Mouse (Mus musculus): ENCODE data around the gene Gstp1. TPM values are rescaled to one million over a fixed set of nuclear protein-coding genes. Genes with fewer than 3 reads are reported as not detected.

The Gstp1 gene
- total and polyA plus RNA-seq, 2 experiments from 2014 or later = 266 to 440 TPM

DNA sequence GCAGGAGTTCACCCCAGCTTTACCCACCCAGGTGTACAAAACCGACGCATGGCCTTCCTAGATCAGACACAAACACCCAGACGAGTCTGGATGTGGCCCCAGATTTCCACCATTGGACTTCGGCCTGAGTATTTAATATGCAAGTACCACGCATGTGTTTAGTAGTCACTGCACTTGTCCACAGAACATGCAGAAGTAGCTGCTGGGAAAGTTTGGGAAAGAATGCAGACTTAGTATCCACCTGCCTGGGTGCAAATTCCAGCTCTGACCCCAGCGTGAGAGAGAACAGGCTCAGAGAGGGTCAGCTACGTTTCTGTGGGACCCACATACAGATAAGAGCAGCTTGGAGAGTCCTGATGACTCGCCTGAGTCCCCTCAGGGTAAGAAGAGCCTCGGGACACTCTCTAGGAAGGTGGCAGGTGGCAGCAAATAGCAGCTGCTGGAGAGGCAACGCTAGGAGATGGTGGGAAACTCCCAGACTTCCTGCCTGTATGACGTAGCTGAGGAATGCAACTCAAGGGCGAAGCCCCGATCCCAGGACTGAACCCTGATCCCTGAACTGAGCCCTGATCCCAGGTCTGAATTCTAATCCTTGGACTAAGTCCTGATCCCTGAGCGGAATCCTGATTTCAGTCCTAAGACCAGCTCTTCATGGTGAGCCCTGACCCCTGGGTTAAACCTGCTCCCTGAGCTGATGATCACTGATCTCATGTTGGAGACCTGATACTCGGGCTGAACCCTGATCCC lies 18.3 kb upstream of the Gstp1 start:
- Histone ChIP-seq H3K9ac (replicated peaks; ENCODE audit: low read depth, low read length) (no peak overlapping the region; the same call in 1 of the 2 replicates), H3K4me1 (ENCODE audit: control insufficient read depth, insufficient read depth) (no peaks in the 10 kb centered on the region), H3K9me3 (replicated peaks; ENCODE audit: control insufficient read depth, low read length) (no peaks in the 10 kb centered on the region), H3K27ac (ENCODE audit: low read depth) (no peak overlapping the region), H3K36me3 (replicated peaks; ENCODE audit: control insufficient read depth, insufficient read depth, low read length) (no peaks in the 10 kb centered on the region), H3K27me3 (ENCODE audit: control insufficient read depth, insufficient read depth, low read length) (no peaks in the 10 kb centered on the region), H3K4me3 (ENCODE audit: low read depth, low read length) (no peak overlapping the region), H3K4me2 (ENCODE audit: low read depth, low read length) (no peak overlapping the region)
- WGBS = 47% methylated on average over 15 of the region's 15 CpGs
- DNase-seq (ENCODE audit: low spot score) (no peak), ATAC-seq (ENCODE audit: insufficient read depth, low read depth) (0 out of 2 replicates have a peak, but pooled peaks have one; percentile 3)
- TF ChIP-seq EP300 (IDR thresholded peaks at IDR 0.05; ENCODE audit: low read depth) = no peak
- TF ChIP-seq CTCF (IDR thresholded peaks at IDR 0.05; ENCODE audit: low read depth) = no peak

DNA sequence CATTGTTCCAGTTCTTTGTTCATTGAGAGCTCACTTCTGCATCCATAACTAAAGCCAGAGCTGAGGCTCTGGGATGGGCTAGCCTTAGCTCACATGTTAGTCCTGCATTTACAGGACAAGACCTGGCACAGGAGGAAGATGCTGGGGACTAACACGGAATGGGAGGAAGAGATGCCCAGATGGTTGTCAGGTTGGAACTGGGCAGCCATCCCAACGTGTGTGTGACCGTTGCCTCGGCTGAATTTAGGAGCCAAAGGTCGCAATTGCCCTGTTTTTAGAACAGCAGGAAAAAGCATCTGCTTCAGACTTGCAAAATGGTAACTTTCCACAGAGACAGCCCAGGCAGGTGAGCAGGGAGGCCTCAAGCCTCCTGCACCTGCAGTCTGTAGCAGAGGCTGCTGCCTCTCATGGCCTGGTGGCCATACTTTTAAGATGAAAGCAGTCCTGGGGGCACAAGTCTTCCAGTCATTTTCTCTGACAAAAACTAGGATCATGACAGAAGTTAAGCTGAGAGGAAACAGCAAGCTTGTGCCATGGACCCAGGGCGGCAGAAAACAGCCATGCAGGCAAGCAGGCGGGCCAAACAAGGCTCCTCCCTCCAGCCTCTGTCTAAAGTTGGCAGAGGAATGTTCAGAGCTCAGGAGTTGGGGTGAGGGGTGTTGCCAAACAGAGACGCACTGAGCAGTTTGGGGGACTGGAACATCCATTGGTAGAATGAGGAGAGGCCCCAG lies 17.6 kb upstream of the Gstp1 start:
- H3K9ac ChIP-seq (replicated peaks; ENCODE audit: low read depth, low read length) = no peak overlapping the region
- DNase-seq (ENCODE audit: low spot score) (no peak), ATAC-seq (ENCODE audit: insufficient read depth, low read depth) (no peak)
- no peak for TF ChIP-seq CTCF (IDR thresholded peaks at IDR 0.05; ENCODE audit: low read depth)
- TF ChIP-seq EP300 (IDR thresholded peaks at IDR 0.05; ENCODE audit: low read depth) = no peak
- no peaks in the 10 kb centered on the region for H3K4me1 ChIP-seq (ENCODE audit: control insufficient read depth, insufficient read depth)
- H3K4me2 ChIP-seq (ENCODE audit: low read depth, low read length) = no peak overlapping the region
- H3K36me3 ChIP-seq (replicated peaks; ENCODE audit: control insufficient read depth, insufficient read depth, low read length) = no peaks in the 10 kb centered on the region
- H3K27me3 ChIP-seq (ENCODE audit: control insufficient read depth, insufficient read depth, low read length) = no peaks in the 10 kb centered on the region
- no peak overlapping the region for H3K4me3 ChIP-seq (ENCODE audit: low read depth, low read length)
- 64% methylated on average over 8 of the region's 8 CpGs for WGBS
- no peaks in the 10 kb centered on the region for H3K9me3 ChIP-seq (replicated peaks; ENCODE audit: control insufficient read depth, low read length)
- H3K27ac ChIP-seq (ENCODE audit: low read depth) = no peak overlapping the region

DNA sequence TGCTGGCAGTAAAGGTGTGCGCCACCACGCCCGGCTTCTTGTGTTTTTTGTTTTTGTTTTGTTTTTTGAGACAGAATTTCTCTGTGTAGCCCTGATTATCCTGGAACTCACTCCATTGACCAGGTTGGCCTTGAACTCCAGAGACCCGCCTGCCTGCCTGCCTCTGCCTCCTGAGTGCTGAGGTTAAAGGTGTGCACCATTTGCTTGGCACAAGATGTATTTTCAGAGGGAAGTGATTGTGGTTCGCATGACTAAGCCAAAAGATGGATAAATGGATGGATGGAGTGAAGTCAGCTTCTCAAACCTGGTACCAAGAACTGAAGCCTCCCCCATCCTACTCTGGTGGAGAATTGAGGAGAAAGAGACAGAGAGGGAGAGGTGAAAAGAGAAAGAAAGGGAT lies 16.8 kb upstream of the Gstp1 start:
- no peak for ATAC-seq (ENCODE audit: insufficient read depth, low read depth)
- H3K4me3 ChIP-seq (ENCODE audit: low read depth, low read length) = no peak overlapping the region
- no peaks in the 10 kb centered on the region for H3K27me3 ChIP-seq (ENCODE audit: control insufficient read depth, insufficient read depth, low read length)
- DNase-seq (ENCODE audit: low spot score) = no peak
- no peaks in the 10 kb centered on the region for H3K9me3 ChIP-seq (replicated peaks; ENCODE audit: control insufficient read depth, low read length)
- TF ChIP-seq EP300 (IDR thresholded peaks at IDR 0.05; ENCODE audit: low read depth) (no peak), CTCF (IDR thresholded peaks at IDR 0.05; ENCODE audit: low read depth) (no peak)
- no peaks in the 10 kb centered on the region for H3K36me3 ChIP-seq (replicated peaks; ENCODE audit: control insufficient read depth, insufficient read depth, low read length)
- WGBS = 88% methylated on average over 5 of the region's 5 CpGs
- H3K9ac ChIP-seq (replicated peaks; ENCODE audit: low read depth, low read length) = no peak overlapping the region
- no peak overlapping the region for H3K4me2 ChIP-seq (ENCODE audit: low read depth, low read length)
- H3K4me1 ChIP-seq (ENCODE audit: control insufficient read depth, insufficient read depth) = no peaks in the 10 kb centered on the region
- H3K27ac ChIP-seq (ENCODE audit: low read depth) = no peak overlapping the region

DNA sequence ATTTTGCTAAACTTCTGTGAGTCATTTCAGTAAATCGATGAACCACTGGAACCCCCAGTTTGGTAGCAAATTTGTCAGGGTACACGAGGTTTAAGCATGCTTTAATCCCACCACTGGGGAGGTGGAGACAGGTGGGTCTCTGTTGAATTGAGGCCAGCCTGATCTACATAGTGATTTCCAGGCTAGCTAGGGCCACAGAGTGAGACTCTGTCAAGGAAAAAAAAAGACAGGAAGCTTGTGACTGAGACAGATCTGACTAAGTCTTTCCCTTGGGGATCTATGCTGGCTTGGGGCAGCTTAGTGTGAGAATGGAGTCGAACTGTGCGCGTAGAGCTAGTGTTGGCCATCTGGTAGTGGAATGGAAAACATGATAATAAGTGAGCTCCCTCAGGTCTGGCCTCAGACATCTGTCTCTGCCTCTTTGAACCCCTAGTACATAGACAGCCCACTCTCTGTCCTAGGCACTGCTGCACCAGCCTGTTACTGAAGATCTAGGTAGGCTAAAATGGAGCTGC lies 14.8 kb upstream of the Gstp1 start:
- TF ChIP-seq EP300 (IDR thresholded peaks at IDR 0.05; ENCODE audit: low read depth) = no peak
- TF ChIP-seq CTCF (IDR thresholded peaks at IDR 0.05; ENCODE audit: low read depth) = no peak
- no peak for ATAC-seq (ENCODE audit: insufficient read depth, low read depth)
- no peak for DNase-seq (ENCODE audit: low spot score)
- Histone ChIP-seq H3K4me1 (ENCODE audit: control insufficient read depth, insufficient read depth) (no peaks in the 10 kb centered on the region), H3K4me3 (ENCODE audit: low read depth, low read length) (no peak overlapping the region), H3K27me3 (ENCODE audit: control insufficient read depth, insufficient read depth, low read length) (no peaks in the 10 kb centered on the region), H3K4me2 (ENCODE audit: low read depth, low read length) (no peak overlapping the region), H3K27ac (ENCODE audit: low read depth) (no peak overlapping the region), H3K9ac (replicated peaks; ENCODE audit: low read depth, low read length) (no peak overlapping the region), H3K9me3 (replicated peaks; ENCODE audit: control insufficient read depth, low read length) (no peaks in the 10 kb centered on the region), H3K36me3 (replicated peaks; ENCODE audit: control insufficient read depth, insufficient read depth, low read length) (no peaks in the 10 kb centered on the region)
- 62% methylated on average over 5 of the region's 5 CpGs for WGBS

- ATAC-seq (ENCODE audit: insufficient read depth, low read depth) (no peak), DNase-seq (ENCODE audit: low spot score) (no peak)
- TF ChIP-seq EP300 (IDR thresholded peaks at IDR 0.05; ENCODE audit: low read depth) = no peak
- peak; percentile 82 for TF ChIP-seq CTCF (IDR thresholded peaks at IDR 0.05; ENCODE audit: low read depth)
- H3K36me3 ChIP-seq (replicated peaks; ENCODE audit: control insufficient read depth, insufficient read depth, low read length) = no peaks in the 10 kb centered on the region
- no peaks in the 10 kb centered on the region for H3K27me3 ChIP-seq (ENCODE audit: control insufficient read depth, insufficient read depth, low read length)
- no peak overlapping the region for H3K9ac ChIP-seq (replicated peaks; ENCODE audit: low read depth, low read length)
- H3K27ac ChIP-seq (ENCODE audit: low read depth) = no peak overlapping the region
- H3K4me2 ChIP-seq (ENCODE audit: low read depth, low read length) = no peak overlapping the region
- no peak overlapping the region for H3K4me3 ChIP-seq (ENCODE audit: low read depth, low read length)
- WGBS = 42% methylated on average over 10 of the region's 10 CpGs
- H3K4me1 ChIP-seq (ENCODE audit: control insufficient read depth, insufficient read depth) = no peaks in the 10 kb centered on the region
- no peaks in the 10 kb centered on the region for H3K9me3 ChIP-seq (replicated peaks; ENCODE audit: control insufficient read depth, low read length)
Measured at GRCm38 (mm10) chr19:4051741-4052515, 14.1 kb upstream of the Gstp1 start.

Data from heart, postnatal 0 days (tissue).